Mouse (Mus musculus) heart, embryonic 14.5 days (tissue): ENCODE data around the gene Arhgap10. TPM values are rescaled to one million over a fixed set of nuclear protein-coding genes. Genes with fewer than 3 reads are reported as not detected.

ENCODE experiments used
- ATAC-seq: fragments of 200-750 bp; cut with Nextera tagmentation; 2 replicates; pipeline ENCODE4 v1.8.0; 2017; ENCODE audit warnings: low read depth, moderate TSS enrichment; ENCODE audit not compliant: insufficient number of reproducible peaks, insufficient read depth, low FRiP score
- H3K27ac ChIP-seq, 2 experiments: fragments of 200-500 bp in 1 of 2; fragments of 300-500 bp in 1 of 2; sonication (generic) in 1 of 2; replicated peaks in 1 of 2; 2 replicates each; pipeline ENCODE4 v1.5.1; 2012 to 2014; ENCODE audit warnings: low read depth in 2 of 2, low read length in 2 of 2, control low read depth in 1 of 2, mild to moderate bottlenecking in 1 of 2, mixed read lengths in 1 of 2; ENCODE audit not compliant: control insufficient read depth in 1 of 2, insufficient read depth in 1 of 2
- H3K27me3 ChIP-seq: fragments of 300-500 bp; sonication (generic); 2 replicates; pipeline ENCODE4 v1.6.1; 2014; ENCODE audit warnings: mild to moderate bottlenecking, low read length, control low read depth; ENCODE audit not compliant: control insufficient read depth, insufficient read depth
- H3K36me3 ChIP-seq: fragments of 300-500 bp; sonication (generic); 2 replicates; pipeline ENCODE4 v1.6.1; 2014; ENCODE audit warnings: mild to moderate bottlenecking, control low read depth, low read length, mixed read lengths; ENCODE audit not compliant: control insufficient read depth, insufficient read depth
- H3K4me1 ChIP-seq, 2 experiments: fragments of 200-500 bp in 1 of 2; fragments of 300-500 bp in 1 of 2; sonication (generic) in 1 of 2; 2 replicates each; pipeline ENCODE4 v1.6.1; 2012 to 2014; ENCODE audit warnings: low read length in 2 of 2, control low read depth in 1 of 2, mixed read lengths in 1 of 2; ENCODE audit not compliant: control insufficient read depth in 2 of 2, insufficient read depth in 2 of 2
- H3K4me2 ChIP-seq: fragments of 300-500 bp; sonication (generic); 2 replicates; pipeline ENCODE4 v1.6.1; 2014; ENCODE audit warnings: mild to moderate bottlenecking, low read length
- H3K4me3 ChIP-seq, 2 experiments: fragments of 200-500 bp in 1 of 2; fragments of 300-500 bp in 1 of 2; sonication (generic) in 1 of 2; 2 replicates each; pipeline ENCODE4 v1.5.1; 2012 to 2014; ENCODE audit warnings: low read length in 2 of 2, mild to moderate bottlenecking in 2 of 2, control low read depth in 1 of 2, low read depth in 1 of 2, moderate library complexity in 1 of 2; ENCODE audit not compliant: control insufficient read depth in 1 of 2, insufficient read depth in 1 of 2
- H3K9ac ChIP-seq: fragments of 300-500 bp; sonication (generic); 2 replicates; pipeline ENCODE4 v1.6.1; 2014; ENCODE audit warnings: mild to moderate bottlenecking, low read length
- H3K9me3 ChIP-seq: fragments of 300-500 bp; sonication (generic); 2 replicates; pipeline ENCODE4 v1.6.1; 2016; ENCODE audit warnings: low read length, control low read depth; ENCODE audit not compliant: control insufficient read depth
- WGBS: fragments of 180-500 bp; shearing (Covaris S2); extraction: QIAGEN DNeasy Blood & Tissue Kit; methylation state at CpG from one replicate; pipeline ENCODE4 v1.1.7; 2014; 5-methylcytosine and 5-hydroxymethylcytosine counted together
- polyA plus RNA-seq: library from polyadenylated mRNA; unstranded; fragments of >200 nt; fragmentation: Nextera tagmentation; extraction: Ambion mirVana; gene quantifications from 2 replicates; pipeline ENCODE4 v1.2.1, GENCODE M21; 2014

The Arhgap10 gene
- polyA plus RNA-seq, 1 experiment from 2014 or later: 26.2 TPM

DNA sequence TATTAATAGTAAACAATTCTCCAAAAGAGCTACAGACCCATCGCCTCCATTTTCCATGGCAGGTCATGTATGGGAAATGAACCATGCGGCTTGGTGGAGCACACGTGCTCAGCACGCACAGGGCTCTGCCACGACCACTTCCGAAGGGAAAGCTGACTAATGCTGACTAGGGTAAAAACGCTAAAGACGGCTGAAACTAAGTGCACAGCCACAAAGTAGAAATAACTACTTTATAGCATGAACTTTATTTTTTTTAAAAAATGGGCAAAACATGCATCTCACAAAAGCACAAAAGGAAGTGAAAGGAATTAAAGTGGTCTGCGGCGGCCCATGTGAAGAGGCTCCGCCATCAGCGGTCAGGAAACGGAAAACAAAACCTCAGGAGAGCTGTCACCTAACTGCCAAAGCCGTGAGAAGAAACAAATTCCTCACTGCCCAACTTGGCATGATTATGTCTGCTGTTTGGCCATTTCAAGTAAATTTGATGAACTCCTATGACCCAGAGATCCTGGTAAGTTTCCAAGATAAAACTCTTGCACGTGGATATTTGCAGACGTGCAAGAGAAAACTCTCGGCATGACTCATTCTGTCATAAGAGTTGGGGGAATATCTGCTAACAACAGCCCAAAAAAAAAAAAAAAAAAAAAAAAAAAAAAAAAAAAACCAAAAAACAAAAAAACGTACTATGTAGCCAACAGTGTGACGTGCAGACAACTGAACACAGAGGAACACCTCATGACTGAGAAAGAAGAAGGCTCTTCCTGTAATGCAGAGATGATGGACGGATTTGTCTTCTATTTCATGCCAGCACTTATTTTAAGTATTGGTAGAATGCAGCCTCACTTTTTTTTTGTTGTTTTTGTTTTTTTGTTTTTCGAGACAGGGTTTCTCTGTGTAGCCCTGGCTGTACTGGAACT, 66.0 kb downstream of the Arhgap10 start:
- ATAC-seq: no peak
- WGBS: 91% methylated on average over 21 of the region's 21 CpGs
- Histone ChIP-seq H3K27me3 (no peaks in the 10 kb centered on the region), H3K4me3 (no peak overlapping the region), H3K4me1 (0 out of 4 replicates have a peak, but pooled peaks cover 0 to 2% of the 10 kb centered on the region in 2 experiments), H3K9ac (no peak overlapping the region), H3K36me3 (peaks cover 26% of the 10 kb centered on the region), H3K9me3 (peaks cover 39% of the 10 kb centered on the region), H3K27ac (no peak overlapping the region), H3K4me2 (no peak overlapping the region)

DNA sequence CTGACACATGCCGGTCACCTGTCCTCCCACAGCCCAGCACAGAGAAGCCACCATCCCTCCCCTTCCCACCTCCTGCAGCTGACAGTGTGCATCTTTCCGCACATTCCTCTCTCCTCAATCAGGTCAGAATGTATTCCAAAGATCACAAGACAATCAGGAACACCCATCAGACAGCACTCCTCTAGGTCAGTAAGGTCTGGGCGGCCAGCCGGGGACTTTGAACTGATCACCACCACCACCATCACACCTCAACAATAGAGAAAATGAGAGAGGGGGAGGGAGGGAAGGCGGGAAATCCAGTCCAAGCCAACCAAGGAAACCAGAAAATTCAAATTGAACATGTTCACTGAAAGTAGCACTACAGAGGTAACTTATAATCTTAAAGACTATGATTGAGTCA, 66.7 kb downstream of the Arhgap10 start:
- peaks cover 26% of the 10 kb centered on the region for H3K36me3 ChIP-seq
- H3K27me3 ChIP-seq: no peaks in the 10 kb centered on the region
- H3K9ac ChIP-seq: no peak overlapping the region
- H3K9me3 ChIP-seq: peaks cover 43% of the 10 kb centered on the region
- no peak for ATAC-seq
- H3K27ac ChIP-seq: no peak overlapping the region
- H3K4me3 ChIP-seq: no peak overlapping the region
- H3K4me1 ChIP-seq: no peaks in the 10 kb centered on the region
- H3K4me2 ChIP-seq: no peak overlapping the region
- 89% methylated on average over 5 of the region's 5 CpGs for WGBS

DNA sequence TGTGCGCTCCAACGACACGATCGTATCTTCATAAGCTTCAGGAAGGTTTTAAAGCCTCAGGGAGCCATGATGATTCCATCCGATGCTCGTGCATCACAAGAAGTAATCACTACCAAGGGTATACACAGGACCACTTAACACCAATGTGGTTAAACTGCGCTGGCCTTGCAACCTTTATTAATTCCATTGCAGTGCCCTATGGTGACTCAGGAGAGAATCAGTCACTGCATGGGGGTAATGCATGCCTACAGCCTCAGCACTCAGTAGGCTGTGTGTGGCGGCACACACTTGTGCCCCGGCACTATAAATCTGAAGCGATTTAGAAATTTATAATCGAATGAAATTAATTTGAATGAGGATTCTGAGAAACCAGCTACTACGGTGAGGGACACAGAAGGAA, 71.5 kb downstream of the Arhgap10 start:
- Histone ChIP-seq H3K9ac (no peak overlapping the region), H3K4me3 (no peak overlapping the region), H3K9me3 (peaks cover 41% of the 10 kb centered on the region), H3K4me1 (peaks cover 9 to 15% of the 10 kb centered on the region in 2 experiments), H3K36me3 (peaks cover 26% of the 10 kb centered on the region), H3K27ac (no peak overlapping the region), H3K4me2 (no peak overlapping the region), H3K27me3 (no peaks in the 10 kb centered on the region)
- no peak for ATAC-seq
- WGBS: 96% methylated on average over 12 of the region's 12 CpGs

DNA sequence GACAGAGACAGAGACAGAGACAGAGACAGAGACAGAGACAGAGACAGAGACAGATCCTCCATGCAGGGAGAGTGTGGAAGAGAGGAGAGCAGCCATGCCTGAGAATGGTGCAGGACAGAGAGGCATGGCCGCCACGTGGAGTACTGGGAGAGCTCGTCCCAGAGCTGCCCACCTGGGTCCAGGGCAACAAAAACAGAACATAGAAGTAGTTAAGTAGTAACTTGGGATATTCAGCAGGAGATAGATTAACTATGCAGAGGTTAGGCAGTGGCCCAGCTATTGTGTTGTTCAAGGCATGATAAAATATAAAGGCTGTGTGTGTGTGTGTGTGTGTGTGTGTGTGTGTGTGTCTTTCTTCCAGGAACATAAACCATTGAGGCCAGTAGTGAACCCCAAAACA, 72.1 kb downstream of the Arhgap10 start:
- Histone ChIP-seq H3K4me2 (no peak overlapping the region), H3K27ac (0 out of 4 replicates have a peak overlapping the region, but pooled peaks of 1 of the 2 experiments have one; percentile 8), H3K27me3 (no peaks in the 10 kb centered on the region), H3K9me3 (peaks cover 37% of the 10 kb centered on the region), H3K4me1 (peaks cover 9 to 15% of the 10 kb centered on the region in 2 experiments), H3K4me3 (no peak overlapping the region), H3K9ac (no peak overlapping the region), H3K36me3 (peaks cover 24% of the 10 kb centered on the region)
- WGBS: 74% methylated on average over 3 of the region's 3 CpGs
- ATAC-seq: no peak

DNA sequence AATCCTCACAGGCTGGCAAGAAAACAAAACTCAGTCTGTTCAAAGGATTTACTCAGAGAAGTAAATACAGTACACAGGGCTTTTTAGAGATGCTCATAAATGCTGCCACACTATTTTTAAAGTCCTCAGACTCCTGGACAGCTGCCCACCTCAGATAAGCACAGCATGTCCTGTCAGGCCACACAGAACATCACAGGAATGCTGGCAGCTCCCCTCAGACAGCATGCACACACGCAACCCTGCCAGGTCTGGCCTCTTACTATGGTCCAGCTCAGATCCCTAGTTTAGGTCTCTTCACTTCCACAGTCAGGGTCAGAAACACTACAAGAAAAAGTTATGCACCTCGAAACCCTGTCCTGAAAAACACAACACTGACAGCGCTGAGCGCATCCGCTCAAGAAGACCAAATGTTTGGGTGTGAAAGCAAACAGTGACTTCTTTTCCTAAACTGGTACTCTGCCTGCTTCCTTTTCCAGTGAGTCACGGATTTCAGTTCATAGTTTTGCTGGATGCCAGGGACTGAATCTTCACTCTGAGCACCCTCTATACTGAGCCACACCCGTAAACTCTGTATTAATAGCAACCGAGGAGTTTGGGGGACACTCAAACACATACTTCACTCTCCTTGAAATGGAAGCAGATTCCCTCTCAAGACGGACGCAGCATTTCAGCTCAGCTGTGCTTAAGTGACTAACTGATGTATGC, 73.4 kb downstream of the Arhgap10 start:
- H3K4me3 ChIP-seq: peak overlapping the region in 1 of 2 experiments; percentile 8; a peak in 1 of 4 replicates
- peaks cover 9 to 15% of the 10 kb centered on the region in 2 experiments for H3K4me1 ChIP-seq
- peaks cover 23% of the 10 kb centered on the region for H3K9me3 ChIP-seq
- peaks cover 11% of the 10 kb centered on the region for H3K36me3 ChIP-seq
- peak overlapping the region; percentile 48 for H3K4me2 ChIP-seq
- peak; percentile 89 for ATAC-seq
- 50% methylated on average over 10 of the region's 10 CpGs for WGBS
- H3K9ac ChIP-seq: 0 out of 2 replicates have a peak overlapping the region, but pooled peaks have one; percentile 6
- peak overlapping the region; percentile 84 to 90 for H3K27ac ChIP-seq
- H3K27me3 ChIP-seq: no peaks in the 10 kb centered on the region

DNA sequence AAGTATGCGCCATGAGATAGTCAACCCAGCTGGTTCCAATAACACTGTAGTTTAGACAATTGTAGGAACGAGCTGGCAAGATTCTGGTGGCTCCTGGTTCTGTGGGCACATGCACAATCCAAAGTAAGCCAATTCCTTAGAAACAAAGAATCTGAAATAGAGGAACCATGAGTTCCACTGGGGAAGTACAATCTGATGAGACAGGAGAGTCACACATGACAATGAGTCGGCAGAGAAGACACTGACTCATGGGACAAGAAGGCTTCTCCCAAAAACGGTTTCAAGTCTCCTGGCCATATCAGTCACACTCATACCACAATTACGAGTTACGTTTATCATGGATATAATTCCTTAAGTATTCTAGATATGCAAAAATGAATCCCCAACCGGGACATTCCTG, 75.3 kb downstream of the Arhgap10 start:
- H3K27me3 ChIP-seq: no peaks in the 10 kb centered on the region
- no peak overlapping the region for H3K4me3 ChIP-seq
- peaks cover 3% of the 10 kb centered on the region; the same call in 1 of the 2 replicates for H3K36me3 ChIP-seq
- no peak overlapping the region for H3K27ac ChIP-seq
- no peak overlapping the region for H3K4me2 ChIP-seq
- peaks cover 12% of the 10 kb centered on the region for H3K9me3 ChIP-seq
- 76% methylated on average over 7 of the region's 7 CpGs for WGBS
- ATAC-seq: no peak
- no peak overlapping the region for H3K9ac ChIP-seq
- H3K4me1 ChIP-seq: peaks cover 15 to 29% of the 10 kb centered on the region in 2 experiments

DNA sequence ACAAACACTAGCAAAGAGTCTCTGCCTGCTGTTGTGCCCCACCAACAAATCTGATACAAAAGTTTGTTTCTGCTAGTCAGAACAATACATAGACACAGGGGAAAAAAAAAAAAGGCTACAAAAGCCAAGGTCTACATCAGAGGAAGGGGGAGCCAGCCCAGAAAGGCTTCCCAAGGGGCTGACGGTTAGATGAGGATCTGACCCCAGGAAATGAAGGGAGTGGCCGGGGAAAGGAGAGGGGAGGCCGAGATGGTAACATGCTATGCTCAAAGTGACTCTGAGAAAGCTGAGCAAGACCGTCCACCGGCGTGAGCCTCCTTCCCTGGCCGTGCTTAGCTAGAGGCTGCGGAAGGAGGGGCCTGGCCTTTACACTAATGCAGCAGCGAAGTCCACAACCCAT, 76.8 kb downstream of the Arhgap10 start:
- no peak overlapping the region for H3K4me3 ChIP-seq
- no peak overlapping the region for H3K4me2 ChIP-seq
- no peaks in the 10 kb centered on the region for H3K9me3 ChIP-seq
- ATAC-seq: no peak
- H3K9ac ChIP-seq: no peak overlapping the region
- H3K27ac ChIP-seq: no peak overlapping the region
- peaks cover 23 to 44% of the 10 kb centered on the region in 2 experiments for H3K4me1 ChIP-seq
- H3K36me3 ChIP-seq: no peaks in the 10 kb centered on the region
- H3K27me3 ChIP-seq: no peaks in the 10 kb centered on the region
- 83% methylated on average over 9 of the region's 9 CpGs for WGBS
